Mouse (Mus musculus) limb, embryonic 12.5 days (tissue): ENCODE measurements at regions not wholly inside any gene's neighbourhood (a gene's known extent, or its start where the extent isn't known, plus 50 kb on each side); places are given as distances from the start of the nearest gene placed in this dataset.

Source experiments
- ATAC-seq: fragments of 200-750 bp; cut with Nextera tagmentation; 2 replicates; pipeline ENCODE4 v1.8.0; 2017; ENCODE audit warnings: low read depth, moderate TSS enrichment; ENCODE audit not compliant: insufficient number of reproducible peaks, insufficient read depth, low FRiP score, low TSS enrichment
- H3K27ac ChIP-seq: fragments of 300-500 bp; sonication (generic); 2 replicates; pipeline ENCODE4 v1.5.1; 2016; ENCODE audit warnings: mild to moderate bottlenecking, moderate library complexity
- H3K27me3 ChIP-seq: fragments of 300-500 bp; sonication (generic); 2 replicates; pipeline ENCODE4 v1.6.1; 2016; ENCODE audit warnings: mild to moderate bottlenecking, moderate library complexity
- H3K36me3 ChIP-seq: fragments of 300-500 bp; sonication (generic); 2 replicates; pipeline ENCODE4 v1.6.1; 2016; ENCODE audit warnings: mild to moderate bottlenecking, moderate library complexity
- H3K4me1 ChIP-seq: fragments of 300-500 bp; sonication (generic); replicated peaks from 2 replicates; pipeline ENCODE4 v1.6.1; 2016
- H3K4me2 ChIP-seq: fragments of 300-500 bp; sonication (generic); 2 replicates; pipeline ENCODE4 v1.6.1; 2016; ENCODE audit warnings: mild to moderate bottlenecking, moderate library complexity
- H3K4me3 ChIP-seq: fragments of 300-500 bp; sonication (generic); replicated peaks from 2 replicates; pipeline ENCODE4 v1.5.1; 2016; ENCODE audit warnings: mild to moderate bottlenecking
- H3K9ac ChIP-seq: fragments of 300-500 bp; sonication (generic); replicated peaks from 2 replicates; pipeline ENCODE4 v1.6.1; 2016; ENCODE audit warnings: mild to moderate bottlenecking, moderate library complexity
- H3K9me3 ChIP-seq: fragments of 300-500 bp; sonication (generic); 2 replicates; pipeline ENCODE4 v1.6.1; 2016; ENCODE audit warnings: mild to moderate bottlenecking, moderate library complexity
- WGBS: fragments of 180-500 bp; shearing (Covaris S2); methylation state at CpG from one replicate; pipeline ENCODE4 v1.1.7; 2016; 5-methylcytosine and 5-hydroxymethylcytosine counted together

DNA sequence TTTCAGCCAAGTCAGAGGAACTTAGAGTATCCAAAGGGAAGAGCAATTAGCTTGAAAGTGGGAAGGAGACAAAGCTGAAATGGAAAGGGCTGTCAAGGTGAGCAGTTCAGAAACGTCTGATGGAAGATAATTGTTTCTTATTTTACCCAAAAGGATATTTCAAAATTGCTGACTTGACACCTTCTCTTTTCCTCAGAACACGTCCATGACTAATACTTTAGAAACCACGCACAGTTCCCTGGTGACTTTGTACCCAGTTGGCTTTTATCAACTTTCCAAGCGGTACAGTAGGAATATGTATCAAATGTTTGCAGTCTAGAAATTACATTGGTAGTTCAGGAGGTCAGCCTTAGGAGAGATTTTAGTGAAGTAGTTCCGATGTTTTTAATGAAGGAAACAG is 508.3 kb upstream of the Ddx18 start:
- H3K27me3 ChIP-seq: no peaks in the 10 kb centered on the region
- WGBS: 80% methylated on average over 5 of the region's 5 CpGs
- H3K4me3 ChIP-seq: no peak overlapping the region
- no peaks in the 10 kb centered on the region for H3K9me3 ChIP-seq
- no peak for ATAC-seq
- H3K36me3 ChIP-seq: no peaks in the 10 kb centered on the region
- H3K9ac ChIP-seq: no peak overlapping the region
- no peaks in the 10 kb centered on the region for H3K4me1 ChIP-seq
- no peak overlapping the region for H3K4me2 ChIP-seq
- no peak overlapping the region for H3K27ac ChIP-seq

DNA sequence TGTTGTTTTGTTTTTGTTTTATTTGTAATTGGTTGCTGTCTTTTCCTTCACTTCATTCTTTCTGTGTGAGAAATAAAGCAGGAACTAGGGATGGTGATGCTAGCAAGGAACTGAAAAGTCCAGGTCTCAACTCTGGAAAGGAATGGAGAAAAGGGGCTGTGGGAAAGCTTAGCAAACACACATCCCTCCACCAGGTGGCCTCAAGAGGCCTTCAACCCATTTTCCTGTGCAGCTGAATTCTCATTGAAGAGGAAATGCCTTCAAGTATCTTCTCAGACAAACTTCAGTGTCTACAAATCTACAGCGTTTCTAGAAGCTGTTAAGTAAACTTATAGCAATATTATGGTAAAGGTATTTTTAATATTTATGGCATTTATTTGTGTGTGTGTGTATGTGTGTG is 487.4 kb upstream of the Ddx18 start:
- 78% methylated on average over 1 of the region's 1 CpGs for WGBS
- Histone ChIP-seq H3K9me3 (no peaks in the 10 kb centered on the region), H3K9ac (no peak overlapping the region), H3K36me3 (no peaks in the 10 kb centered on the region), H3K27me3 (no peaks in the 10 kb centered on the region), H3K4me2 (no peak overlapping the region), H3K4me3 (no peak overlapping the region), H3K27ac (no peak overlapping the region), H3K4me1 (no peaks in the 10 kb centered on the region)
- no peak for ATAC-seq

DNA sequence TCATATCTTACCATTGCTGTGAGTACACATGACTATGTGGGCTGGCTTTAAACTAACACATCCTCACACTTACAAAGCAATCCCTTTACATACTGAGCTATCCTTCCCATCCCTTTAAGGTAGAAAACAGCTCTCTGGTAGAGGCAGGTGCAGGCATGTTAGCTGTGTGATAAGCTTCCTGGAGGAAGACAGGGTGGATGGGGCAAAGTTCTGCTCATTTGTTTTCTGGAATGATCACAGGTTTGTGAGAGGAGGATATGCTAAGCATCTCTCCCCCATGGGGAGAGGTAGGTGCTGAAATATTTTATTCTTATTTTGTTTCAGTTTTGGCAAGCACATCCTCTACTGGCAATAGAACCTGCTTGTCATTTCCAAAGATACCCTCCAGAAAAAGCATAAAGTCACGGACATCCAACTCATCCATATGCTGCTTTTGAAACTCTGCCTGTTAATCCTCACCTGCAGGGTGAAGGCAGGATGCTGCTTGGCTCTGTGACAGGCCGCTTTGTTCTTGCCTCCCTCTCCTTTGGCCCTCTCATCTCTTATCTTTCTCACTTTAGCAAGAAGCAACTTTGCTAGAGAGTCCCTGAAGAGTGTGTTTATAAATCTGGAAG is 480.4 kb upstream of the Ddx18 start:
- WGBS: 75% methylated on average over 2 of the region's 2 CpGs
- Histone ChIP-seq H3K4me1 (no peaks in the 10 kb centered on the region), H3K27ac (no peak overlapping the region), H3K36me3 (no peaks in the 10 kb centered on the region), H3K9me3 (no peaks in the 10 kb centered on the region), H3K27me3 (no peaks in the 10 kb centered on the region), H3K4me3 (no peak overlapping the region), H3K4me2 (no peak overlapping the region), H3K9ac (no peak overlapping the region)
- no peak for ATAC-seq

DNA sequence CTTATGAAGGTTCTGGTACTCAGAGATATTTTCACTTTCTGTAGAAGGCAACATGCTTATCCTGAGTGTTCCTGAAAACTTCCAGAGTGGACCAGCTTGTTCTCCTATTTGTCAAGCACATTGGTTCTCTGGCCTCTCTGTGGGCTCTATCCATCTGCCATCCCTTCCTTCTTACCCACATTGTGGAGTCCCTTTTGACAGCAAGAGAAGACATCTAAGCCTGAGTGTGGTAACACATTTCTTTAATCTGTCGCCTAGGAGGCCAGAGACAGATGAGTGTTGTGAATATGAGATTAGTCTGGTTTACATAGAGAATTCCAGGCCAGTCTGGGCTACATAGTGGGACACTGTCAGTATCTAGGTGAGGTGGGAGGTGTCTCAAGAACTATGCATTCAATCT is 476.1 kb upstream of the Ddx18 start:
- Histone ChIP-seq H3K9me3 (no peaks in the 10 kb centered on the region), H3K36me3 (no peaks in the 10 kb centered on the region), H3K4me1 (no peaks in the 10 kb centered on the region), H3K27me3 (no peaks in the 10 kb centered on the region), H3K27ac (no peak overlapping the region), H3K9ac (no peak overlapping the region), H3K4me3 (no peak overlapping the region), H3K4me2 (no peak overlapping the region)
- 87% methylated on average over 1 of the region's 1 CpGs for WGBS
- no peak for ATAC-seq

DNA sequence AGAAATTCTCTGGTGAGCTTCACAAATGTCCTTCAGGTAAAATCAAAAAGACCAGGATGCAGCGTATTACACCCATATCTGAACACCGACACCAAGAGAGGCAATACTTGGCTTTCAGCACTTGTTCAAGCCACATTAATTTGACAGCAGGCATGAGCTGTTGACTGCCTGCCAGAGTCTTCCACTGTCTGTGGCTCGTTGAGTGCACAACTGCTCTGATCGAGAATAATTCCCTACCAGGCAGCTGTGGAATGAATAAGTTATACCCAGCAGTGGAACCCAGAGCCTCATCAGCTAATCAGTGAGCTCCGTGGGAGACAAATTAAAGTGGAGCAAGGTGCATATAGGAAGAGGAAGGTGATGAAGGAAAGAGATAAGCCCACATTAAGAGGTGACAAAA is 475.3 kb upstream of the Ddx18 start:
- no peaks in the 10 kb centered on the region for H3K9me3 ChIP-seq
- no peak overlapping the region for H3K4me3 ChIP-seq
- WGBS: 75% methylated on average over 5 of the region's 5 CpGs
- no peak overlapping the region for H3K27ac ChIP-seq
- no peak for ATAC-seq
- no peaks in the 10 kb centered on the region for H3K4me1 ChIP-seq
- H3K27me3 ChIP-seq: no peaks in the 10 kb centered on the region
- H3K4me2 ChIP-seq: no peak overlapping the region
- H3K9ac ChIP-seq: no peak overlapping the region
- H3K36me3 ChIP-seq: no peaks in the 10 kb centered on the region

DNA sequence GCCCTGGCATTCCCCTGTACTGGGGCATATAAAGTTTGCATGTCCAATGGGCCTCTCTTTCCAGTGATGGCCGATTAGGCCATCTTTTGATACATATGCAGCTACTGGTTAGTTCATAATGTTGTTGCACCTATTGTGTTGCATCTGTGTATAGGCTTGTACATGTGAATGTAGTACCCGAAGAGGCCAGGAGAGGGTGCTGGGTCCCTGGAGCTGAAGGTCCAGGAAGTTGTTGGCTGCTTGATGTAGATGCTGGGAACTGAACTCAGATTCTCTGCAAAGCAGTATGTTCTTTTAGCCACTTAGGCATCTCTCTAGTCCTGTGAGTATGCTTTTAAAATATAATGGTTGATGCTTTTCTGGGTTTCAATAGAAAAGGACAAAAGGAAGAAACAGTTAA is 440.0 kb upstream of the Ddx18 start:
- no peak for ATAC-seq
- H3K4me3 ChIP-seq: no peak overlapping the region
- H3K9me3 ChIP-seq: 0 out of 2 replicates have a peak, but pooled peaks cover 3% of the 10 kb centered on the region
- H3K4me1 ChIP-seq: no peaks in the 10 kb centered on the region
- no peak overlapping the region for H3K9ac ChIP-seq
- no peaks in the 10 kb centered on the region for H3K27me3 ChIP-seq
- no peak overlapping the region for H3K27ac ChIP-seq
- H3K4me2 ChIP-seq: no peak overlapping the region
- H3K36me3 ChIP-seq: no peaks in the 10 kb centered on the region
- WGBS: 86% methylated on average over 2 of the region's 2 CpGs

DNA sequence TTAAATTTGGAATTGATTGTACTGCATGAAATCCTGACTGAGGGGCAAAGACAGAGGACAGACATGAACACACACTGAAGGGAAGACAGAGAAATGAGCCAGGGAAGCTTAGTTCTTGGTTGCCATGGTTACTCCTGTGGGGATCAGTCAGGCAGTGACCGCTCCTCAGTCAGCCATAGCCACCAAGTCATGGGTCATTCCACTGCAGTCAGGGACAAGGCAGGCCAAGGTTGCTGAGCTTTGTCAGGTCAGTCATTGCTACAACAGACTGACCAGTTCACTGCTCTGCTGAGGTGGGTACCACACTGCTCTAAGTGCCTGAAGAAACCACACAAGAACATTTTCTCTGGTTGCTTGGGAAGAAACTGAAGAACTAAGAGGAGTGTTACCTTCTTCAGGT is 428.7 kb upstream of the Ddx18 start:
- no peaks in the 10 kb centered on the region for H3K9me3 ChIP-seq
- H3K27me3 ChIP-seq: no peaks in the 10 kb centered on the region
- no peak overlapping the region for H3K27ac ChIP-seq
- H3K4me2 ChIP-seq: no peak overlapping the region
- H3K4me3 ChIP-seq: no peak overlapping the region
- no peak overlapping the region for H3K9ac ChIP-seq
- ATAC-seq: no peak
- no peaks in the 10 kb centered on the region for H3K4me1 ChIP-seq
- WGBS: 96% methylated on average over 1 of the region's 1 CpGs
- H3K36me3 ChIP-seq: no peaks in the 10 kb centered on the region

DNA sequence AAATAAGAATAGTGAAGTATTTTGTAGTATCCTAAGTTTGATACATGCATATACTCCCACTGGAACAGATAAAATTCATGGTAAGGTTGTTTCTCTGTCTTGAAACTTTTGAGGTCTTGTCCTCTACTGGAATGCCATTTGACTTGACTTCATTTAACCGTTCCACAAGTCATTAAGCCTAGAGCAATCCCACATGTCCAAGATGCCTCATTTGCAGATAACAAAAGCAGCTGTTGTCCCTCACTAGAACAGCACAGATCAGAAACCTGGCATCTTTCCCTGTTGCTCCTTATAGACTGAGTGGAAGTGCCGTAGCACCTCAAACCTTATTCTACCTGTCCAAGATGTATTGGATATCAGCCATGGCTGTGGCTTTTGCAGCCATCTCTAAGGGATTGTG is 422.9 kb upstream of the Ddx18 start:
- Histone ChIP-seq H3K4me3 (no peak overlapping the region), H3K9me3 (no peaks in the 10 kb centered on the region), H3K9ac (no peak overlapping the region), H3K4me2 (no peak overlapping the region), H3K27me3 (no peaks in the 10 kb centered on the region), H3K36me3 (no peaks in the 10 kb centered on the region), H3K27ac (no peak overlapping the region), H3K4me1 (no peaks in the 10 kb centered on the region)
- no peak for ATAC-seq
- WGBS: 81% methylated on average over 2 of the region's 2 CpGs

DNA sequence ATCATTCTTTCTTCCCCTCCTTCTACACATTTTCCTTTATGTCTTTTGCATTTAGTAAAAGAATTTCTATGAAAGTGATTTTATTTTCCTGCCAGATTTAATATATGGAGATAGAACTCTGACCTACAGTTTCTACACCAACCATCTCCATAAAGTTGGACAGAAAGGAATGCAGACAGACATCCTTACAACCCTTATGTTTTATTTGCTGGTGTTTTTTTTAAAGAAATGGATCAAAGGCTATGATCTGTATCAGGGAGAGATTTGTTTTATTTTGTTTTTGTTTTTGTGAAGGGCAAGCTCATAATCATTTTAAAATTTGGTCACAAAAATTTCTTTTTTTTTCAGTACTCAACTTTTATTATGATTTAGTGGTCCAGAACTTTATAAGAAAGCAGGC is 391.2 kb upstream of the Ddx18 start:
- H3K4me3 ChIP-seq: no peak overlapping the region
- H3K9ac ChIP-seq: no peak overlapping the region
- no peak overlapping the region for H3K4me2 ChIP-seq
- H3K27ac ChIP-seq: no peak overlapping the region
- no peaks in the 10 kb centered on the region for H3K27me3 ChIP-seq
- no peaks in the 10 kb centered on the region for H3K9me3 ChIP-seq
- no peaks in the 10 kb centered on the region for H3K4me1 ChIP-seq
- H3K36me3 ChIP-seq: no peaks in the 10 kb centered on the region
- ATAC-seq: no peak

DNA sequence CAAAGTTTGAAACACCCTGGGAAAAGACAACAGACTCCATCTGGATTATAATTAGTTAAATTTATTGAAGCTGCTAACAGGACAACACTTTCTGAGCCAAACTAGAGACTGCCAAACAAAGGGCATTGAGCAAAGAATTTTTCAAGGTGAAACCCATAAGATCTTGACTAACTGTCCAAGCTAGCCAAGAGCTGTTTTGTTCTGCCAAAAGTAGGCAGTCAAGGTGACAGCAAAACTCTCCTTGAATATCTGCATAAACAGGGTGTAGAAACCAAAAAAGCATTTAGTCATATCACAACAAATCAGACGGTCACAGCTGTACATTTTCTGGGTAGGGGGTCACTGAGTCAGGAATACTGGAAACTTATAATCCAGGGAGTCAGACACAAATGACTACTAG is 368.1 kb upstream of the Ddx18 start:
- no peak overlapping the region for H3K27ac ChIP-seq
- H3K9me3 ChIP-seq: no peaks in the 10 kb centered on the region
- WGBS: 84% methylated on average over 1 of the region's 1 CpGs
- H3K9ac ChIP-seq: no peak overlapping the region
- ATAC-seq: no peak
- H3K4me2 ChIP-seq: no peak overlapping the region
- H3K4me1 ChIP-seq: no peaks in the 10 kb centered on the region
- H3K36me3 ChIP-seq: no peaks in the 10 kb centered on the region
- H3K4me3 ChIP-seq: no peak overlapping the region
- no peaks in the 10 kb centered on the region for H3K27me3 ChIP-seq
